Mouse (Mus musculus): ENCODE data around the gene Atg14.
"Not testable (repeated sequence)": the region's sequence is repeated elsewhere in the genome, so short reads cannot be mapped to it uniquely, and the experiment has no call there.

The Atg14 gene

DNA sequence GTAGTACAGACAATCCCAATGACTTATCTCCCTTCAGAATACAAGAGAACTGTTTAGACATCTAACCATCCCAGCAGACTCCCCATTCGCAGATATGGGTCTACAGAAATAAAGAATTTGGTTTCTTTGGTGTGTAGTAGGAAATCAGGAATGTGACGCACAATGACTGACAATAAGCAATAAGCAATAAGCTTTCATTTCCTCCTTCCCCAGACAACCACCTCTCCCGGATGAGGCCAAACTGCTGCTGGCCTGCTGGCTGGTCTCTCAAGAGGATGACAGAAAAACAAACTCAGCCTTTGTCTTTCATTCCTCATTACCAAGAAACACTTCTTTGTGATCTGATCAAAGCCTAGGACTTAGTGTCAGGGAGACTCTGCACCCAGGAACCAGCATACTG, 28.2 kb downstream of the Atg14 start:
- no peak for DNase-seq

GRCm38 (mm10) chr14:47541325-47541948, 29.0 kb downstream of the Atg14 start:
- DNase-seq = no peak

DNA sequence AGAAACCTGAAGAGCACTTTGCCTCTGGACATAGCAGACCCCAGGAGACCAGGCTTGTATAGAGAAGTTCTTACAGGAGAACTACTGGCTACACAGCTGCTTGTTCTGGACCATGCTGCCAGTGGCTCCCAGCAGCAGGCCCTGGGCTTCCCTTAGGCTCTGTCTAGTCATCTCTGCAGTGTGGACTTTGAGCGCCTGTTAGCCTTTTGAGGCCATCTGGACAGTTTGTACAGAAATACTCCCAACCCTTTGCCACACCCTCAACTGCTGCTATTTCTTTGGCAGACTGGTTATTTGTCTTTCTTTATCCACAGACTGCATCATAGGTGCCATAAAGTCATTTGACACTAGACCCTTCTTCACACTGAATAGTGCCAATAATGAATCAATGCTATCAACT, 35.4 kb downstream of the Atg14 start:
- peak; percentile 20 for DNase-seq

GRCm38 (mm10) chr14:47534176-47534525, 36.3 kb downstream of the Atg14 start:
- no peak for DNase-seq

DNA sequence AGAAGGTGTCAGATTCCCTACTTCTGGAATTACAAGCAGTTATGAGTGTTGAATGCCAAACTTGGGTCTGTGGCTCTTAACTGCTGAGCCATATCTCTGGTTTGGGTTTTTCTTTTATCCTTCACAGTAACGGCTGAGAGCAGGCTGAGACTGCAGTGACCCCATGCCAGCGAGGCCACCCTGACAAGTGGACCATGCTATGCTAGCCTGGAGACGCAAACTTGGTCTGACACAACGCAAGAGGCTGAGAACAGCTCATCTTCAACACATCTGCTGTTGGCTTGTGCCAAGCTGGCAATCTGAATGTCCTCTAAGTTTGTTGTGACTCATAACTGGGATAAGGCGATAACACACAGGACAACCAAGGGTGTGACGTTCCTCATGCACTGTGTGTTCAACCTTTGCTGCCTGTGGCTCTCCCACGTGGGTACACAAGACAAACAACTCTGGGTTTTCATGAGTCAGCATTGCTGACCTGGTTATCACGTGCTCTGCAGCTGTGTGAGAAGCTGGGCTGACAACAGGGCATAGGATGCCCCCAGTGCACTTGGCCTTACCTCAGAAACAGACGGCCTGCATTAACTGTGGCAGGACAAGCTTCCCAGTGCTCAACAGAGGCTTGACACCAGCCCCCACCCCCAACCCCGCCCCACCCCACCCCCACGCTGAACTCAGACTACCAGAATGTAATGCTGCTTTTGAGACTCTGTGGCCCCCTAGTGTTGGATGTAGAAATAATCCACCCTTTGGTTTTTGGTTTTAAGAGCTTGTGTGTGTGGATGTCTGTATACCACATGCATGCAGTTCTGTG, 36.9 kb downstream of the Atg14 start:
- peak; percentile 77 for DNase-seq

GRCm38 (mm10) chr14:47532496-47532895, 38.0 kb downstream of the Atg14 start:
- DNase-seq = no peak

GRCm38 (mm10) chr14:47529592-47529991, 40.9 kb downstream of the Atg14 start:
- DNase-seq = not testable (repeated sequence)

DNA sequence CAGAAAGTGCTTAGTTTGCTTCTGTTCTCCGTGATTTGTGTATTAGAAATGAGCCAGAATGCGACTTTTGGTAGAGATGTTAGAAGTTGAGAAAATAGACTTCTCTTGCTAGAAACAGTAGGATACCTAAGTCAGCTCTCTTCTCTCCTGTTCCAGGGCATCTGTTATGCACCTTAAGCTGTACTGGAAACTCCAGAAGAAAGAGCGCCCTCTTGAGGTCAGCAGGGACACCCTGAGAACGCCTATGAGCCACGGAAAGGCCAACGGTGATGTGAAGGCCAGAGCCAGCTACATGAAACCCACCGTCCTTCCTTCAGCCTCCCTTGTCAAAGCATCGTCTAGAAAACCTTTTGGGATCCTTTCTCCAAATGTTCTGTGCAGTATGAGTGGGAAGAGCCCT, 41.4 kb downstream of the Atg14 start:
- peak; percentile 77 for DNase-seq

GRCm38 (mm10) chr14:47528293-47528692, 42.2 kb downstream of the Atg14 start:
- no peak for DNase-seq

DNA sequence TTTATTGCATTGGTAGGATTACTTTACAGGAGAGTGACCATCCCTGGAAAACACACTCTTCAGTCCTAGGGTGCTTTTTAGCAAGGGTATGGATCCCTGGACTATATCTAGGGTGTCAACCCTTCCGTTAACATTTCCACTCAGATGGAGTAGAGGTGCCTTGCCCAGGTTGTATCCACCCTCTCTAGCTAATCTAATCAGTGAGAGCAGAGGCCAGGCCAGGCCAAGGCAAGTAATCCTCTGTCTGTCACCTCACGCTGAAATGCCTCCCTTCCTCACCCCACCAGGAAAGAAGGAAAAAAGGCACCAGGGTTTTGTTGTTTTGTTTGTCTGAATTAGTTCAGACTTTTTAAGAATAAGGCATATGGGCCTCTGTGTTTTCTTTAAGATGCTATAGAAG, 42.6 kb downstream of the Atg14 start:
- no peak for DNase-seq

- DNase-seq = no peak
Measured at GRCm38 (mm10) chr14:47525861-47526260, 44.6 kb downstream of the Atg14 start.

DNA sequence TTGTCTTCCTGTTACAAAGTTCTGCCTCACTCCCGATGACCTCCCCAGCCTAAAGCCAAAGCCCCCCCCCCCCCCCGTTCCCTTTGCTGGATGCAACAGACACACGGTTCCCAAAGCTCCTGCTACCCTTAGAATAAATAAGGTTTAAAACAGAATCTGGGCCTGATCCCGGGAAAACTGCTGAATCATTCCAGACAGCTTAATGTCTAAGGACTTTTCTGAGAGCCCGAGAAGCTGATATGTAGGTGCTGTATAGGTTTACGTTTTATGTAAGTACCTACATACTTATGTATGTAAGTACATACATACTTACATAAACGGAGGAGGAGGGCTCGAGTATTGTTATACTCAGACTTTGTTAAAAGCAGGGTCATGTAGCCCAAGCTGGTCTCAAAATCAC, 45.1 kb downstream of the Atg14 start:
- no peak for DNase-seq

DNA sequence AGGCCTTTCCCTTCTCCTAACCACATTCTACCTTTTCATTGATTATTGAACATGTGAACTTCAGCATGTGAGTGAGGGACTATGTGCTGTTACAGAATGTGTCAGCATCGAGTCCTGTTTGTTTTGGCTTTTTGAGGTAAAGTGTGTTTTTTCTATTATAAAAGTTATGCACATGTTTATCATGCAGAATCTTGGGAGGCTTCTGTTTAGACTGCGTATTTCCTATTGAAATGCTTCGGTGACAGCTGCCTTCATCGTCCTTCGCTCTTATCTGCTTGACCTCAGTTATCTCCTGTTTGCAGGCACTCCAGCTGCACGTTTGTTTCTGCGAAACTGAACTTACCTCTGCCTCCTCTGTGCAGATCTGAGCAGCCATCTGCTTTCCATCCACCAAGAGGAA, 48.1 kb downstream of the Atg14 start:
- DNase-seq = no peak

DNA sequence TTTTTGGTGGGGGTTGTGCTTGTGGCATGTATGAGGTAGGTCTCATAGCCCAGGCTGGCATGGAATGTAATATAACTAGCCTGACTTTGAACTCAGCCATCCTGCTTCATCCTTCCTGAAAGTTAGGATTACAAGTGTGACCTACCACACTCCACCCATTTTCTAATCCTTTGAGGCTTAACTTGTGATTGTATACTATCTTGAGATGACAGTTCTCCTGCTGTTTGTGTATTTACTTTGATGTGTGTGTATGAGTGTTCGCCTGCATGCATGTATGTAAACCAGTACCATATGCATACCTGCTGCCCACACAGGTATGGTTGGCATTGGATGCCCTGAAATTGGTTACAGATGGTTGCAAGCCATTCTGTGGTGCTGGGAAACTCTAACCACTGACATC, 48.8 kb downstream of the Atg14 start:
- no peak for DNase-seq

GRCm38 (mm10) chr14:47520751-47521449, 49.5 kb downstream of the Atg14 start:
- no peak for DNase-seq

DNA sequence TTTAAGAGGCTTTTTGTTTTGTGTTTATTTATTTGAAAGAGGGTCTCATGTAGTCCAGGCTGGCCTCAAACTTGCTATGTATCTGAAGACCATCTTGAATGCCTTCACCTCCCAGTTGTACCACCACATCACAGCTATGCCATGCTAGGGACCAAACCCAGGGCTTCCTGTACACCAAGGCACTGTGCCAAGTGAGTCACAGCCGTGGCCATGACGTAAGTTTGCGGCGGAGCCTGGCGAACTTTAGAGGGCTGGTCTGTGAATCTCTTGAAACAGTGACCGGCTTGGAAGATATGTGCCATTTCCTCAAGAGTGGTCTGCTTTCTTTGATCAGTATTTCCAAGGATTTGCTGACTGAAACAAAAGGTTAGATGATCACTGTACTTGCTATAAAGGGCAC, 51.8 kb downstream of the Atg14 start:
- DNase-seq = peak; percentile 32

DNA sequence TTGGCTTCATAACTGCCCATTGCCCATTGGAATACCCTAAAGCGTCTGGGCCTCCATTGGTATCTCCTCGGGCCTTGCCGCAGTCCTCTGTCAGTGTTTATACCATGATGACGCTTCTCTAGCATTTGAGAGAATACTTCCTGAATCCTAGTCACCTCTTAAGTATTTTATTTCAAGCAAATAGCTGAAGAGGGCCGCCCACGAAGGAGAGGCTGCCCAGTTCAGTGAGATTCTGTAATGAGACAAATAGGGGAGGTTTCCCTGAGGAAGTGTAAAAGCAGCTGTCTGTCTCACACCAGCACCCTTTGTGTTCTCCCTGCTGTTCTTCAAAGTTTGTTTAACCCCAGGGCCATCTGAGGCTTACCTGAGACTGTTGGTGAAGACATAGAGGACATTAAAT, 53.7 kb downstream of the Atg14 start:
- no peak for DNase-seq

GRCm38 (mm10) chr14:47515636-47516035, 54.8 kb downstream of the Atg14 start:
- no peak for DNase-seq

- peak; percentile 53 for DNase-seq
Measured at GRCm38 (mm10) chr14:47514816-47515453, 55.5 kb downstream of the Atg14 start.

- no peak for DNase-seq
Measured at GRCm38 (mm10) chr14:47513606-47514005, 56.8 kb downstream of the Atg14 start.

DNA sequence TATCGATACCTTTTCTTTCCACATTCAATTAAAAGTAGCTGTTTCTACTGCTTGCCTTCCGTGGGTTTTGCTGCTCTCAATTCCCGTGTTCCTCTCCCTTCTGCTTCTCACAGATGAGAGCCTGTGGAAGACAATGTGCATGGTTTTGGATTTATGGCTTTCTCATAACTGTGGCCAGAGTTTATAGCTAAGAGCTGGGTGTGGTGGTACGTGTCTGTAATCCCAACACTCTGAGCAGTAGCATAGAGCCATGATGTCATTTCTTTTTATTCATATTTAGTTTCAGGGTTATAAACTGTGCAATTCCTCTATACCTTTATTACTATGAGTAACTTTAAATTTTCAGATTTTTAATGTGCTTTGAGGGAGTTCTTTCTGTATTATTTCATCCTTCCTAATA, 60.2 kb downstream of the Atg14 start:
- no peak for DNase-seq

DNA sequence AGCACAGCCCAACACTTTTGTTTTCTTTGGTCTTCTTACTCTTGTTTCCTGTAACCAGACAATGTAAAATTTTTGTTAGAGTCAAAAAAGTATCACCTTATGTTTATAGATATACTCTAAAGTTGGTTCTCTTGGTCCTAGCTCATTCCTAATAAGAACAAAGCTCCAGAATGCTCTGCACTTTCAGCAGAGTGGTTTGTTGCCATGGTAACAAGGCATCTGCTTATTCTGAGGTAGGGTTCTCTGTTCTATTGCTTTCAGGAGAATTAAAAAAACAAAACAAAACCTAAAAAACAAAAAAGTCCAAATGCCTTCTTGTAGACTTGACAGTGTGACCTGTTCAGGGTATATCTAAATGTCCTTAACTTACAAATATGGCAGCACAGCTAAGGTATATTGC, 62.4 kb downstream of the Atg14 start:
- no peak for DNase-seq

- no peak for DNase-seq
Measured at GRCm38 (mm10) chr14:47506676-47507075, 63.8 kb downstream of the Atg14 start.

- no peak for DNase-seq
Measured at GRCm38 (mm10) chr14:47504036-47504435, 66.4 kb downstream of the Atg14 start.

Measured in kidney, postnatal 14 days (tissue).